Mouse (Mus musculus): ENCODE data around the gene Gm37240. TPM values are rescaled to one million over a fixed set of nuclear protein-coding genes. Genes with fewer than 3 reads are reported as not detected.
A peak's percentile ranks its signal among the peaks of the same experiment; 100 is the strongest.

Gene Gm37240
- polyA plus RNA-seq, 1 experiment = not detected

GRCm38 (mm10) chr3:85820839-85821548 lies 66.3 kb downstream of the Gm37240 start:
- Histone ChIP-seq H3K4me3 (ENCODE audit: insufficient read depth, low read depth, low read length) (no peak overlapping the region), H3K4me1 (ENCODE audit: control insufficient read depth, insufficient read depth, low read length) (no peaks in the 10 kb centered on the region), H3K27ac (ENCODE audit: insufficient read depth, low read depth, low read length) (no peak overlapping the region)
- 86% methylated on average over 15 of the region's 15 CpGs for WGBS
- TF ChIP-seq POLR2A (IDR thresholded peaks at IDR 0.05; ENCODE audit: insufficient read depth, low read depth, low read length) (no peak), CTCF (IDR thresholded peaks at IDR 0.05; ENCODE audit: insufficient read depth, low read depth, low read length) (no peak)

DNA sequence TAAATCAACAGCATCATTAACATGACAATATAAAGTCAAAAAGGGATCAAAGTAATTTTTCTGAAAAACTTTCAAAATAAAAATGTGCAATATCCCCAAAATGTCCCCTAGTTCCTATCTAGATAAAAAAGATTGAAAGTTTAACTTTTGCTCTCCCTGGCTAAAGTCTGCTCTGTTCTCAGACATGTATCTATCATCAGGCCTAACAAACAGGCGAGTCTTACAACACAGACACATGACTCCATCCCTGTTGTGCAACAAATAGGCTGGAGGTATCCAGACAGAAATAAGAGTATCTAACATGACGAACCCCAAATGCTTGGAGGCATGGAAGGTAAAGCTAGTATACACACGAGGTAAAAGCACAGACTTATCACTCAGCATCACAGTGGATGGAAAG lies 68.0 kb downstream of the Gm37240 start:
- Histone ChIP-seq H3K27ac (ENCODE audit: insufficient read depth, low read depth, low read length) (no peak overlapping the region), H3K4me3 (ENCODE audit: insufficient read depth, low read depth, low read length) (no peak overlapping the region), H3K4me1 (ENCODE audit: control insufficient read depth, insufficient read depth, low read length) (no peaks in the 10 kb centered on the region)
- TF ChIP-seq CTCF (IDR thresholded peaks at IDR 0.05; ENCODE audit: insufficient read depth, low read depth, low read length) (no peak), POLR2A (IDR thresholded peaks at IDR 0.05; ENCODE audit: insufficient read depth, low read depth, low read length) (no peak)
- 95% methylated on average over 3 of the region's 3 CpGs for WGBS

GRCm38 (mm10) chr3:85817191-85817590 lies 70.1 kb downstream of the Gm37240 start, which contains the start of gene Fam160a1:
TSS of gene Fam160a1 (minus strand) at chr3:85817291.
- Histone ChIP-seq H3K27ac (ENCODE audit: insufficient read depth, low read depth, low read length) (no peak within 1 kb of the TSS), H3K4me3 (ENCODE audit: insufficient read depth, low read depth, low read length) (no peak within 1 kb of the TSS), H3K4me1 (ENCODE audit: control insufficient read depth, insufficient read depth, low read length) (no peaks in the 10 kb centered on the region)
- 90% methylated on average over 2 of the region's 2 CpGs for WGBS
- TF ChIP-seq POLR2A (IDR thresholded peaks at IDR 0.05; ENCODE audit: insufficient read depth, low read depth, low read length) = no peak
- TF ChIP-seq CTCF (IDR thresholded peaks at IDR 0.05; ENCODE audit: insufficient read depth, low read depth, low read length) = no peak

DNA sequence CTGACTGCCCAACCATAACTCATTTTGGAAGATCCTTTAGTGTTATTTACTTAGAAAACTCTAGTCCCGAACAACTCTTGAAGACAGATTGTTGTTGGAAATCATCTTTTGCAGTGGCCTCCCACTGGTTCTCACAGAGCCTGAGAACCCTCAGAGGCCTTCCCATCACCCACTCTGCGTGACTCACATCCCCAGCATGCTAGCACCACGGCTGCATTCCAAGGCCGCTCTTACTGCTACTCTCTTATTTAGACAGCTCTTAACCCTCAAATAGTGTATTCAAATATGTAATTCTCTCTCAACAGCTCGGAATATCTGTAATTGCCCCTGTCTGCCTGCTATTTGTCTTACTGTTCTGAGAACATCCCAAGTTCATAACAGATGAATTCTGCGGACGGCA lies 73.1 kb downstream of the Gm37240 start:
- peak overlapping the region; percentile 16; the same call in 1 of the 2 replicates for H3K27ac ChIP-seq (ENCODE audit: insufficient read depth, low read depth, low read length)
- no peak for TF ChIP-seq CTCF (IDR thresholded peaks at IDR 0.05; ENCODE audit: insufficient read depth, low read depth, low read length)
- TF ChIP-seq POLR2A (IDR thresholded peaks at IDR 0.05; ENCODE audit: insufficient read depth, low read depth, low read length) = no peak
- no peak overlapping the region for H3K4me3 ChIP-seq (ENCODE audit: insufficient read depth, low read depth, low read length)
- no peaks in the 10 kb centered on the region for H3K4me1 ChIP-seq (ENCODE audit: control insufficient read depth, insufficient read depth, low read length)
- WGBS = 28% methylated on average over 7 of the region's 7 CpGs

- WGBS = 77% methylated on average over 4 of the region's 4 CpGs
- Histone ChIP-seq H3K4me3 (ENCODE audit: insufficient read depth, low read depth, low read length) (no peak overlapping the region), H3K27ac (ENCODE audit: insufficient read depth, low read depth, low read length) (no peak overlapping the region), H3K4me1 (ENCODE audit: control insufficient read depth, insufficient read depth, low read length) (no peaks in the 10 kb centered on the region)
- no peak for TF ChIP-seq POLR2A (IDR thresholded peaks at IDR 0.05; ENCODE audit: insufficient read depth, low read depth, low read length)
- TF ChIP-seq CTCF (IDR thresholded peaks at IDR 0.05; ENCODE audit: insufficient read depth, low read depth, low read length) = no peak
Observed at GRCm38 (mm10) chr3:85813101-85814014, 74.0 kb downstream of the Gm37240 start.

DNA sequence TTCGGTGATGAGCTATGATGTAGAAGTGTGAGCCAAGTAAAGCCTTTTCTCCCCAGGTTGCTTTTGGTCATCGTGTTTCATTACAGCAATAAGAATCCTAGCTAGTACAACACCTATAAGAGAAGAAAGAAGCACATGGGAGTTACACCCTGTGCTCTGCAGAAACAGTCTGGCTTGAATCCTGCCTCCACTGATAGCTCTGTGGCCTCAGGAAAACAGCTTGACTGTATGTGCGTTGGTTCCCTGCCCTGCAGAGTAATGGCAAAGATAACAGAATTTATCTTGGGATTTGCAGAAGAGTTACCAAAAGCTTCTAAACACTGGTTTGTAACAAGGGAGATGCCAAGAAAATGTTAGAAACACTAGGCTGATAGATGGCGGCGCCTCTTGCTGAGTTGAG lies 75.3 kb downstream of the Gm37240 start:
- no peak for TF ChIP-seq POLR2A (IDR thresholded peaks at IDR 0.05; ENCODE audit: insufficient read depth, low read depth, low read length)
- TF ChIP-seq CTCF (IDR thresholded peaks at IDR 0.05; ENCODE audit: insufficient read depth, low read depth, low read length) = no peak
- H3K4me1 ChIP-seq (ENCODE audit: control insufficient read depth, insufficient read depth, low read length) = no peaks in the 10 kb centered on the region
- no peak overlapping the region for H3K4me3 ChIP-seq (ENCODE audit: insufficient read depth, low read depth, low read length)
- WGBS = 96% methylated on average over 5 of the region's 5 CpGs
- H3K27ac ChIP-seq (ENCODE audit: insufficient read depth, low read depth, low read length) = no peak overlapping the region

GRCm38 (mm10) chr3:85793166-85793565 lies 94.2 kb downstream of the Gm37240 start:
- Histone ChIP-seq H3K4me3 (ENCODE audit: insufficient read depth, low read depth, low read length) (no peak overlapping the region), H3K27ac (ENCODE audit: insufficient read depth, low read depth, low read length) (no peak overlapping the region), H3K4me1 (ENCODE audit: control insufficient read depth, insufficient read depth, low read length) (no peaks in the 10 kb centered on the region)
- 94% methylated on average over 1 of the region's 1 CpGs for WGBS
- TF ChIP-seq CTCF (IDR thresholded peaks at IDR 0.05; ENCODE audit: insufficient read depth, low read depth, low read length) (no peak), POLR2A (IDR thresholded peaks at IDR 0.05; ENCODE audit: insufficient read depth, low read depth, low read length) (no peak)

GRCm38 (mm10) chr3:85789748-85790147 lies 97.6 kb downstream of the Gm37240 start:
- H3K4me3 ChIP-seq (ENCODE audit: insufficient read depth, low read depth, low read length) = no peak overlapping the region
- H3K27ac ChIP-seq (ENCODE audit: insufficient read depth, low read depth, low read length) = no peak overlapping the region
- 75% methylated on average over 4 of the region's 4 CpGs for WGBS
- no peak for TF ChIP-seq CTCF (IDR thresholded peaks at IDR 0.05; ENCODE audit: insufficient read depth, low read depth, low read length)
- no peak for TF ChIP-seq POLR2A (IDR thresholded peaks at IDR 0.05; ENCODE audit: insufficient read depth, low read depth, low read length)
- peaks cover 3% of the 10 kb centered on the region for H3K4me1 ChIP-seq (ENCODE audit: control insufficient read depth, insufficient read depth, low read length)

DNA sequence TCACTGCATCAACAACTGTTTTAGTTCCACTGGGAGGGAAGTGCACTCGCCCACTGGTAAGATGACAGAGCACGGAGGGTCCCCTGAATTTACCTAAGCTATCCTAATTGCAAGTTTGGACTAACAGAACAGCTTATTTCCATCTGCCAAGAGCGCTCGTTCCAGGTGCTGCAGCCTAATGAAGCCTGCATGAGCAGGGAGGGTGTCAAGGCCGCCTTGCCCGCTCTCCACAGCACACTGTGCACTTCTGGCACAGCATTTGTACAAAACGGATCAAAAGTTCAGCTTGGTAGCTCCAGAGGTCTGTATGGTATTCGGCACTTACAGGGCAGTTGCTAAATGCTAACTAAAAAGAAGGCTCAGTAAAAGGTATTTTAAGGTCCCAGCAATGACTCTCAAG lies 100.8 kb downstream of the Gm37240 start:
- Histone ChIP-seq H3K4me3 (ENCODE audit: insufficient read depth, low read depth, low read length) (no peak overlapping the region), H3K27ac (ENCODE audit: insufficient read depth, low read depth, low read length) (no peak overlapping the region), H3K4me1 (ENCODE audit: control insufficient read depth, insufficient read depth, low read length) (peaks cover 3% of the 10 kb centered on the region)
- TF ChIP-seq CTCF (IDR thresholded peaks at IDR 0.05; ENCODE audit: insufficient read depth, low read depth, low read length) (no peak), POLR2A (IDR thresholded peaks at IDR 0.05; ENCODE audit: insufficient read depth, low read depth, low read length) (no peak)
- WGBS = 42% methylated on average over 8 of the region's 8 CpGs

Measured in olfactory bulb, adult 2 months (tissue).